Mouse (Mus musculus) cortical plate, adult 2 months (tissue): ENCODE data around the gene Golga4.

ENCODE experiments used
- CTCF ChIP-seq: fragments of 200-500 bp; IDR thresholded peaks from 2 replicates; pipeline ENCODE4 v1.5.1; 2011; ENCODE audit warnings: mild to moderate bottlenecking, control low read depth, low read length; ENCODE audit not compliant: insufficient read depth; ENCODE audit errors: extremely low read depth
- POLR2A ChIP-seq: fragments of 200-500 bp; IDR thresholded peaks from 2 replicates; pipeline ENCODE4 v1.6.1; 2011; ENCODE audit warnings: mild to moderate bottlenecking, low read length, control low read depth; ENCODE audit not compliant: insufficient read depth; ENCODE audit errors: extremely low read depth

GRCm38 (mm10) chr9:118608556-118608955 is 102.5 kb downstream of the Golga4 start:
- no peak for TF ChIP-seq CTCF
- TF ChIP-seq POLR2A = no peak
